Comparison of ENCODE assay signal across 13 mouse cellular contexts in the genomic region with DNA sequence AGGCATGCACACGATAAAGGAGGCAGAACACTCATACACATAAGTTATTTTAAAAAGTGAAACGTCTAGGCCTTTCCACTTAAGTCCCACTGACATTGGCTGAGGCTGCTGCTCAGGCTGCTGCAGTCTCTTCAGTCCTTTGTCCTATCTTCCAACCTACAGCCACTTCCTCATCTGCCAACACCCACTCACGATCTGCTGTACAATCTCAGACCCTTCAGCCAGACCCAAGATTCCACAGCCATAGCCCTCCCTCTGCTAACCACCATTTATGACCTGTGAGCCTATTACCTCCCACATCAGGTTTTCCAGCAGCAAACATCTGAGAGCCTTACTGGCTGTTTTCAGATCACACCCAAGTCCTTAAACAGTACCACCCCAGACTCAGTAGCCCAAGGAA. TPM values are rescaled to one million over a fixed set of nuclear protein-coding genes. Genes with fewer than 3 reads are reported as not detected.
DNase-seq lines count a peak whose midpoint lies in the region; ATAC-seq and TF ChIP-seq lines count a peak whose summit lies in the region.
"Had no signal": no experiment of that assay in that cellular context is flagged by ENCODE, and none has a peak within 500 bp of the region (broad histone marks: within the 10 kb centered on the region; RNA-seq: fewer than 3 reads in every experiment).

No protein-coding gene starts in this region.

- no peak overlapping the region for H3K4me3 ChIP-seq in kidney, embryonic 15.5 days (replicated peaks)
- H3K4me3 ChIP-seq in bone marrow macrophage, adult 2 months (ENCODE audit: insufficient read depth, low read length): peak overlapping the region; percentile 19
- no peak overlapping the region for H3K4me3 ChIP-seq in heart, embryonic 16.5 days (ENCODE audit: low read length)
- no peak overlapping the region for H3K4me3 ChIP-seq in midbrain, embryonic 16.5 days (ENCODE audit: low read depth, low read length)
- H3K4me3 ChIP-seq: hindbrain, embryonic 15.5 days; midbrain, embryonic 15.5 days had no signal

- no peaks in the 10 kb centered on the region for H3K9me3 ChIP-seq in kidney, embryonic 15.5 days (replicated peaks)
- no peaks in the 10 kb centered on the region for H3K9me3 ChIP-seq in heart, embryonic 16.5 days (replicated peaks; ENCODE audit: control insufficient read depth, low read length)
- no peaks in the 10 kb centered on the region for H3K9me3 ChIP-seq in midbrain, embryonic 16.5 days (replicated peaks; ENCODE audit: control insufficient read depth, low read length, poor library complexity, severe bottlenecking)
- H3K9me3 ChIP-seq: hindbrain, embryonic 15.5 days; midbrain, embryonic 15.5 days had no signal

- H3K9ac ChIP-seq in kidney, embryonic 15.5 days: no peak overlapping the region
- H3K9ac ChIP-seq in heart, embryonic 16.5 days (ENCODE audit: low read length): peak overlapping the region; percentile 3; the same call in 1 of the 2 replicates
- no peak overlapping the region for H3K9ac ChIP-seq in midbrain, embryonic 16.5 days (ENCODE audit: low read depth, low read length)
- H3K9ac ChIP-seq: hindbrain, embryonic 15.5 days; midbrain, embryonic 15.5 days had no signal

- WGBS in kidney, embryonic 15.5 days: 30% methylated on average over 3 of the region's 3 CpGs
- 9% methylated on average over 3 of the region's 3 CpGs for WGBS in heart, embryonic 16.5 days
- WGBS in midbrain, embryonic 16.5 days: 76% methylated on average over 3 of the region's 3 CpGs

- no peaks in the 10 kb centered on the region for H3K27me3 ChIP-seq in kidney, embryonic 15.5 days
- no peaks in the 10 kb centered on the region for H3K27me3 ChIP-seq in heart, embryonic 16.5 days (ENCODE audit: control insufficient read depth, insufficient read depth, low read length)
- H3K27me3 ChIP-seq in midbrain, embryonic 16.5 days (ENCODE audit: control insufficient read depth, insufficient read depth, low read depth, low read length): no peaks in the 10 kb centered on the region
- H3K27me3 ChIP-seq: hindbrain, embryonic 15.5 days; midbrain, embryonic 15.5 days had no signal

- no peak for ATAC-seq in kidney, embryonic 15.5 days (replicated peaks; ENCODE audit: low FRiP score)
- ATAC-seq in heart, embryonic 16.5 days (replicated peaks; ENCODE audit: extremely low read depth, insufficient read depth, low FRiP score): no peak
- ATAC-seq in megakaryocyte progenitor cell, adult 5-6 weeks (replicated peaks; ENCODE audit: poor library complexity): peak; percentile 46
- ATAC-seq in midbrain, embryonic 16.5 days: no peak
- ATAC-seq: forebrain, embryonic 14.5 days; midbrain, embryonic 15.5 days had no signal

- no peak for TF ChIP-seq POLR2A in bone marrow macrophage, adult 2 months (IDR thresholded peaks at IDR 0.05; ENCODE audit: borderline replicate concordance, low read depth, low read length)

- no peak overlapping the region for H3K4me2 ChIP-seq in kidney, embryonic 15.5 days
- no peak overlapping the region; the same call in 1 of the 2 replicates for H3K4me2 ChIP-seq in heart, embryonic 16.5 days (ENCODE audit: low read depth, low read length)
- no peak overlapping the region for H3K4me2 ChIP-seq in midbrain, embryonic 16.5 days (ENCODE audit: low read length)
- H3K4me2 ChIP-seq: hindbrain, embryonic 15.5 days; midbrain, embryonic 15.5 days had no signal

- H3K36me3 ChIP-seq in kidney, embryonic 15.5 days: peaks cover 34% of the 10 kb centered on the region
- no peaks in the 10 kb centered on the region for H3K36me3 ChIP-seq in heart, embryonic 16.5 days (ENCODE audit: control insufficient read depth, insufficient read depth)
- H3K36me3 ChIP-seq in midbrain, embryonic 16.5 days (ENCODE audit: control insufficient read depth, insufficient read depth, low read length): peaks cover 2% of the 10 kb centered on the region; the same call in 1 of the 2 replicates
- H3K36me3 ChIP-seq: hindbrain, embryonic 15.5 days; midbrain, embryonic 15.5 days had no signal

- peaks cover 96% of the 10 kb centered on the region for H3K4me1 ChIP-seq in kidney, embryonic 15.5 days
- H3K4me1 ChIP-seq in bone marrow macrophage, adult 2 months (ENCODE audit: control insufficient read depth, insufficient read depth, low read length): peaks cover 79% of the 10 kb centered on the region
- H3K4me1 ChIP-seq in heart, embryonic 16.5 days (ENCODE audit: control insufficient read depth, insufficient read depth, low read length): peaks cover 68% of the 10 kb centered on the region
- H3K4me1 ChIP-seq in midbrain, embryonic 16.5 days (ENCODE audit: control insufficient read depth, insufficient read depth, low read length): peaks cover 54% of the 10 kb centered on the region

- DNase-seq in kidney, adult 18-20 months: no peak
- no peak for DNase-seq in thymus, postnatal 14 days
- DNase-seq: adrenal gland, postnatal 14 days; cerebellum, adult 11 months; kidney, postnatal 14 days had no signal

- no peak for TF ChIP-seq CTCF in bone marrow macrophage, adult 2 months (IDR thresholded peaks at IDR 0.05; ENCODE audit: low read depth, low read length)

- H3K27ac ChIP-seq in kidney, embryonic 15.5 days: peak overlapping the region; percentile 48; the same call in 1 of the 2 replicates
- H3K27ac ChIP-seq in bone marrow macrophage, adult 2 months (ENCODE audit: insufficient read depth, low read depth, low read length): peak overlapping the region; percentile 75
- H3K27ac ChIP-seq in heart, embryonic 16.5 days (ENCODE audit: low read length): peak overlapping the region; percentile 73
- H3K27ac ChIP-seq in midbrain, embryonic 16.5 days (ENCODE audit: low read length): no peak overlapping the region
- H3K27ac ChIP-seq: hindbrain, embryonic 15.5 days; midbrain, embryonic 15.5 days had no signal

RNA-seq across cellular contexts. Expression of gene Tet3, which starts 9.4 kb away (rescaled TPM):
- polyA plus RNA-seq in kidney, embryonic 15.5 days (2015; fragmentation: Nextera tagmentation; extraction: Ambion mirVana): 51.0 and 51.4 TPM in 2 replicates
- 46.8 and 46.9 TPM in 2 replicates for polyA plus RNA-seq in bone marrow macrophage, adult 2 months (2012; ENCODE audit: insufficient read depth, insufficient read length, missing spikeins)
- 29.0 and 29.3 TPM in 2 replicates for polyA plus RNA-seq in heart, embryonic 16.5 days (2015; fragmentation: Nextera tagmentation; extraction: Ambion mirVana)
- 27.9 and 29.6 TPM in 2 replicates for total RNA-seq in megakaryocyte progenitor cell, adult 5-6 weeks (2015)
- 12.2 and 14.5 TPM in 2 replicates for total RNA-seq in megakaryocyte progenitor cell, adult 5-6 weeks (2017)
- 51.9 and 53.2 TPM in 2 replicates for polyA plus RNA-seq in midbrain, embryonic 16.5 days (2015; fragmentation: Nextera tagmentation; extraction: Ambion mirVana)

RNA-seq across cellular contexts. Expression of gene Dguok, which starts 57.3 kb away (rescaled TPM):
- 75.6 and 83.8 TPM in 2 replicates for polyA plus RNA-seq in kidney, embryonic 15.5 days (2015; fragmentation: Nextera tagmentation; extraction: Ambion mirVana)
- polyA plus RNA-seq in bone marrow macrophage, adult 2 months (2012; ENCODE audit: insufficient read depth, insufficient read length, missing spikeins): 61.5 and 63.2 TPM in 2 replicates
- 57.6 and 58.2 TPM in 2 replicates for polyA plus RNA-seq in heart, embryonic 16.5 days (2015; fragmentation: Nextera tagmentation; extraction: Ambion mirVana)
- total RNA-seq in megakaryocyte progenitor cell, adult 5-6 weeks (2015): 40.2 and 51.7 TPM in 2 replicates
- total RNA-seq in megakaryocyte progenitor cell, adult 5-6 weeks (2017): 34.3 and 35.3 TPM in 2 replicates
- polyA plus RNA-seq in midbrain, embryonic 16.5 days (2015; fragmentation: Nextera tagmentation; extraction: Ambion mirVana): 64.8 and 72.5 TPM in 2 replicates
